Mouse (Mus musculus) liver, postnatal 0 days (tissue): ENCODE data around the gene Hspb2.

Experiments used
- CTCF ChIP-seq: sonication (generic); IDR thresholded peaks from 2 replicates; pipeline ENCODE4 v1.5.1; 2016; ENCODE audit warnings: antibody characterized with exemption, low read depth
- EP300 ChIP-seq: IDR thresholded peaks from 2 replicates; pipeline ENCODE4 v1.6.1; 2016; ENCODE audit warnings: antibody characterized with exemption, low read depth, mild to moderate bottlenecking

DNA sequence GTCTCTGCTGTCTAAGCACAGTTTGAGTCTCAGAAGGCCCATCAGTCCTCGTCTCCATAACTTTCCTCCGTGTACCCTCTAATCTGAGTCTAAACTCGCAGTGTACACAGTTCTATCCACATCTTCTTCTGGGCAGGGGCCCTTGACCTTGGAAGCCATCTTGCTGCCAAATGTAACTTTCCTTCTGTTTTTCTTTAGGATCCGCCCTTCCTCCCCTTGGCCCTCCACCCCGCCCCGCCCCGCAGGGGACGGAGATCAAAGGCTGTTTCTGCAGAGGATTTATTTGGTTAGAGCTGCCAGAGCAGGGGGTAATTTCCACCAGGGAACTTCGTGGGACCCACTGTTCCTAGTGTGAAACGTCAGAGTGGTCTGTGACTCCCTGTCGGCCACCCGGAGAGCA is 31.1 kb downstream of the Hspb2 start:
- no peak for TF ChIP-seq CTCF
- no peak for TF ChIP-seq EP300
